Mouse (Mus musculus) megakaryocyte-erythroid progenitor cell, adult 5 weeks (primary cell): ENCODE data around the gene Gm21256. TPM values are rescaled to one million over a fixed set of nuclear protein-coding genes. Genes with fewer than 3 reads are reported as not detected.

ENCODE experiments used
- polyA plus RNA-seq: library from polyadenylated mRNA; stranded (reverse); fragments of >175 nt; gene quantifications from 2 replicates; pipeline ENCODE4 v1.2.3, GENCODE M21; 2012

Gm21256 gene
- polyA plus RNA-seq, result not detected in 2 replicates

GRCm38 (mm10) chrY:47450660-47451059 is at the start of gene Gm21256:
Gm21256 (plus strand) TSS chrY:47450960.

Other genes with a start within 250 kb of the Gm21256 start
- not detected in 2 replicates for gene Gm21170, start 240.1 kb downstream of the Gm21256 start, polyA plus RNA-seq